Mouse (Mus musculus) heart, postnatal 0 days (tissue): ENCODE results near the gene Baiap2l2. TPM values are rescaled to one million over a fixed set of nuclear protein-coding genes. Genes with fewer than 3 reads are reported as not detected.
A peak's percentile ranks its signal among the peaks of the same experiment; 100 is the strongest.
"Not testable (repeated sequence)": the region's sequence is repeated elsewhere in the genome, so short reads cannot be mapped to it uniquely, and the experiment has no call there.

Experiments used
- ATAC-seq: fragments of 200-750 bp; cut with Nextera tagmentation; 2 replicates; pipeline ENCODE4 v1.8.0; 2017; ENCODE audit warnings: low read depth, moderate number of reproducible peaks, moderate library complexity; ENCODE audit not compliant: insufficient read depth
- DNase-seq: peaks from one replicate; pipeline ENCODE4 v3.0.0-alpha.2; 2016; ENCODE audit warnings: low spot score
- H3K27ac ChIP-seq: fragments of 300-500 bp; sonication (generic); 2 replicates; pipeline ENCODE4 v1.5.1; 2014; ENCODE audit warnings: low read depth, mild to moderate bottlenecking
- H3K27me3 ChIP-seq: fragments of 300-500 bp; sonication (generic); 2 replicates; pipeline ENCODE4 v1.6.1; 2014; ENCODE audit warnings: low read length, mixed read lengths; ENCODE audit not compliant: control insufficient read depth, insufficient read depth
- H3K36me3 ChIP-seq: fragments of 300-500 bp; sonication (generic); replicated peaks from 2 replicates; pipeline ENCODE4 v1.6.1; 2014; ENCODE audit warnings: low read length, mixed read lengths; ENCODE audit not compliant: control insufficient read depth, insufficient read depth
- H3K4me1 ChIP-seq: fragments of 300-500 bp; sonication (generic); 2 replicates; pipeline ENCODE4 v1.6.1; 2014; ENCODE audit warnings: antibody characterized with exemption; ENCODE audit not compliant: control insufficient read depth, insufficient read depth
- H3K4me2 ChIP-seq: fragments of 300-500 bp; sonication (generic); 2 replicates; pipeline ENCODE4 v1.6.1; 2014; ENCODE audit warnings: low read depth, mild to moderate bottlenecking, low read length, moderate library complexity
- H3K4me3 ChIP-seq: fragments of 300-500 bp; sonication (generic); 2 replicates; pipeline ENCODE4 v1.5.1; 2014; ENCODE audit warnings: low read depth, low read length
- H3K9ac ChIP-seq: fragments of 300-500 bp; sonication (generic); replicated peaks from 2 replicates; pipeline ENCODE4 v1.6.1; 2014; ENCODE audit warnings: low read depth, low read length, mixed read lengths
- H3K9me3 ChIP-seq: fragments of 300-500 bp; sonication (generic); replicated peaks from 2 replicates; pipeline ENCODE4 v1.6.1; 2016; ENCODE audit warnings: low read length; ENCODE audit not compliant: control insufficient read depth
- CTCF ChIP-seq: IDR thresholded peaks from 2 replicates; pipeline ENCODE4 v1.5.1; 2016; ENCODE audit warnings: antibody characterized with exemption, control low read depth, low read depth
- EP300 ChIP-seq: IDR thresholded peaks from 2 replicates; pipeline ENCODE4 v1.6.1; 2016; ENCODE audit warnings: antibody characterized with exemption, low read depth
- WGBS: fragments of 180-500 bp; shearing (Covaris S2); extraction: QIAGEN DNeasy Blood & Tissue Kit; methylation state at CpG from one replicate; pipeline ENCODE4 v1.1.7; 2014; 5-methylcytosine and 5-hydroxymethylcytosine counted together
- polyA plus RNA-seq: library from polyadenylated mRNA; unstranded; fragments of >200 nt; fragmentation: Nextera tagmentation; extraction: Ambion mirVana; gene quantifications from 2 replicates; pipeline ENCODE4 v1.2.1, GENCODE M21; 2015
- total RNA-seq: library from RNA; depleted of rRNA; stranded (reverse); fragments of >200 nt; gene quantifications from 2 replicates; pipeline ENCODE4 v1.2.3, GENCODE M21; 2014; ENCODE audit warnings: low replicate concordance

Baiap2l2 gene
- total and polyA plus RNA-seq, 2 experiments from 2014 or later: 0.27 to 2.2 TPM

DNA sequence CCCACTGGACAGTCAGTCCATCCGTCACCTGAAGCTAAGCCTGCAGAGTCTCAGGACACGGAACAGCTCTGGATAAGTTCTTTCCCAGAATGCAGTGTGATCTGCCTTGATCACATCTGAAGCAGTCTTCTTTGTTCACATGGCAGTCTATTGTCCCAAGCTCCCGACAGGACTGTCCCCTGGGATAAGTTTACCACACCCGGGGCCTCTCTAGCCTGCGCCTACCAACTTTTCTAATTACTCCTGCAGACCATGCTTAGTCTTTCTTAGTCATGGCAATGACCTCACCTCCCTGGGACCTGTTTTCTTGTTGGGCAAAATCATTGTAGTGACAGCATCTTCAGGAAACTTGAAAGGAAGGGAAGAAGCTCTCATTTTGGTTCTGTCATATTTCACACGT lies 47.3 kb downstream of the Baiap2l2 start:
- no peaks in the 10 kb centered on the region for H3K9me3 ChIP-seq
- H3K36me3 ChIP-seq: peaks cover 40% of the 10 kb centered on the region

DNA sequence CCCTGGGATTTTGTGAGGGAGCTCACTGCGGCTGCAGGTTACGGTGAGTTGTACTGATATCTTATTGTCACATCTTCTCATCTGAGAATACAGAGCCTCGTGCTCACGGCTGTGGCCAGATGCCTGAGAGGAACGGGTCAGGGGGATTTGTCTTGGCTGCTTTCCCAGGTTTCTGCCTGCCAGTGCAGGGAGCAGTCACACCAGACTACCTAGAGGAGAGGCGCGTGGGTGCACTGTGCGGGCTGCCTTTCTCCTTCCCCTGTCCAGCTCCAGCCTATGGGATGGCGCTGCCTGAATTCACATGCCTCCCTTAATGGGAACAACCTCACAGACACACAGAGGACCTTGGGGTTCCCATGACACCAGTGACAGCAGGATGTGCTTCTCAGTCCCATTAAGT lies 50.1 kb downstream of the Baiap2l2 start:
- no peak overlapping the region for H3K4me3 ChIP-seq
- H3K27me3 ChIP-seq: no peaks in the 10 kb centered on the region
- peaks cover 5% of the 10 kb centered on the region; the same call in 1 of the 2 replicates for H3K4me1 ChIP-seq
- H3K9me3 ChIP-seq: no peaks in the 10 kb centered on the region
- DNase-seq: peak; percentile 60
- peaks cover 50% of the 10 kb centered on the region for H3K36me3 ChIP-seq
- peak; percentile 62 for ATAC-seq
- 25% methylated on average over 9 of the region's 9 CpGs for WGBS
- H3K27ac ChIP-seq: 0 out of 2 replicates have a peak overlapping the region, but pooled peaks have one; percentile 38
- no peak overlapping the region for H3K9ac ChIP-seq
- H3K4me2 ChIP-seq: no peak overlapping the region
- no peak for TF ChIP-seq EP300
- no peak for TF ChIP-seq CTCF

More for the DNA sequence above, 47.3 kb downstream of the Baiap2l2 start:
- no peak overlapping the region for H3K27ac ChIP-seq
- WGBS: 74% methylated on average over 6 of the region's 6 CpGs
- TF ChIP-seq CTCF (no peak), EP300 (no peak)
- no peak overlapping the region for H3K9ac ChIP-seq
- H3K4me3 ChIP-seq: no peak overlapping the region
- no peak for ATAC-seq
- H3K4me2 ChIP-seq: no peak overlapping the region
- H3K27me3 ChIP-seq: no peaks in the 10 kb centered on the region
- no peak for DNase-seq
- peaks cover 10% of the 10 kb centered on the region for H3K4me1 ChIP-seq

GRCm38 (mm10) chr15:79229058-79229821 lies 56.1 kb downstream of the Baiap2l2 start, which contains the start of the genes Pick1 and Gm49486:
Gene Pick1, plus strand, starts transcription at chr15:79229173.
Gene Gm49486, plus strand, starts transcription at chr15:79229391.
- Histone ChIP-seq H3K9ac (peak within 1 kb of the TSS; percentile 73), H3K27me3 (no peaks in the 10 kb centered on the region), H3K36me3 (peaks cover 24% of the 10 kb centered on the region), H3K4me3 (peak within 1 kb of the TSS; percentile 73), H3K4me1 (peaks cover 6% of the 10 kb centered on the region), H3K9me3 (no peaks in the 10 kb centered on the region), H3K27ac (peak within 1 kb of the TSS; percentile 96), H3K4me2 (peak within 1 kb of the TSS; percentile 98)
- DNase-seq: peak; percentile 87
- ATAC-seq: peak; percentile 88
- TF ChIP-seq EP300: peak; percentile 39; the same call in 1 of the 2 replicates
- TF ChIP-seq CTCF: no peak
- under 1% methylated on average over 50 of the region's 51 CpGs for WGBS

- DNase-seq, H3K9ac ChIP-seq, H3K36me3 ChIP-seq, H3K4me2 ChIP-seq, H3K9me3 ChIP-seq, H3K4me1 ChIP-seq, H3K4me3 ChIP-seq, ATAC-seq, H3K27me3 ChIP-seq, H3K27ac ChIP-seq: not testable (repeated sequence)
- 46% methylated on average over 2 of the region's 2 CpGs for WGBS
These were observed 59.6 kb downstream of the Baiap2l2 start for GRCm38 (mm10) chr15:79225780-79226179.

DNA sequence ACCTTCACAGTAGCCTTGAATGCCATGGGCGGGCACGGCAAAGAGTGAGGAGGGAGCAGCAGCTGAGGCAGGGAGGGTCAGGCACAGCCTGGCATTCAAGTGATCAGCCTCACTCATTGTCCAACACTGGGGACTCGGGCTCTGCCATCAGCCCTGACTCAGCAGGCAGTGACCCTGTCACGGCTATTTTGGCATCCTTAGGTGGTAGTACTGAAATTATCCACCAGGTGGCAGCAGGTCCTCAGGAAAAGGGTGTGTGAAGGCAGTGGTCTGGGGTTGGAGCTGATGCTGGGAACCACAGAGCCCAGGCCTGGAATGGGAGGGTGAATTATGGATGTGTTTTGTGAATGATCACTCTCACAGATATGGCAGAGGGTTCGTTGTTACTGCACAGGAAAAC lies 60.7 kb downstream of the Baiap2l2 start:
- no peaks in the 10 kb centered on the region for H3K9me3 ChIP-seq
- H3K4me2 ChIP-seq: no peak overlapping the region
- no peak overlapping the region for H3K9ac ChIP-seq
- 0 out of 2 replicates have a peak, but pooled peaks cover 6% of the 10 kb centered on the region for H3K27me3 ChIP-seq
- ATAC-seq (peak; percentile 69; the same call in 1 of the 2 replicates), DNase-seq (peak; percentile 67)
- no peak overlapping the region for H3K27ac ChIP-seq
- TF ChIP-seq CTCF (peak; percentile 97), EP300 (no peak)
- no peaks in the 10 kb centered on the region for H3K36me3 ChIP-seq
- no peak overlapping the region for H3K4me3 ChIP-seq
- WGBS: 10% methylated on average over 5 of the region's 5 CpGs
- H3K4me1 ChIP-seq: peaks cover 4% of the 10 kb centered on the region
